Mouse (Mus musculus) bone marrow macrophage, adult 2 months (primary cell): Measurements from ENCODE around the gene Rpn1.

Source experiments
- CTCF ChIP-seq: IDR thresholded peaks from 2 replicates; pipeline ENCODE4 v1.5.1; 2012; ENCODE audit warnings: low read depth, mild to moderate bottlenecking, low read length, moderate library complexity
- POLR2A ChIP-seq: IDR thresholded peaks from 2 replicates; pipeline ENCODE4 v1.6.1; 2012; ENCODE audit warnings: mild to moderate bottlenecking, low read depth, low read length, borderline replicate concordance

DNA sequence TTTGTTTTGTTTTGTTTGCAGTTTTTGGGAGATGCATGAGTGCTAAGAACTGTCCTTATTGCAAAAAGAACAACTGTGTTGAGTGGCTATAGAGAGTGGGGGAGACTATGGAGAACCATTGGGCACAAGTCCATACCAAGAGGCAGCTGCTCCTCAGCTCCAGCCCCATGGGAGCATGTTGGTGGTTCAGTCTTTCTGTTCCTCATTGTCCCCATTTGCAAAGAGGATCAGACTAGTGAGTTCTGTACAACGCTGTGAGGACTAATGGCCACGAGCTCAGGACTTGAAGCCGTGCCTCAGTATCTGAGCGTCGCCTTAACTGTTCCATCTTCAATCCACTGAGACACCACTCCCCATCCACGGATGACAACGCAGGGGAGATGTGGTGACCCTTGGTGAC, 36.5 kb downstream of the Rpn1 start:
- TF ChIP-seq POLR2A (no peak), CTCF (no peak)
